Mouse (Mus musculus) cerebellum, postnatal 25 days (tissue): Measurements from ENCODE around the gene Uqcr11.

ENCODE experiments used
- DNase-seq, 2 experiments: peaks; one replicate each; pipeline ENCODE4 v3.0.0; 2021; ENCODE audit warnings: mixed read lengths in 2 of 2

Gene Uqcr11

DNA sequence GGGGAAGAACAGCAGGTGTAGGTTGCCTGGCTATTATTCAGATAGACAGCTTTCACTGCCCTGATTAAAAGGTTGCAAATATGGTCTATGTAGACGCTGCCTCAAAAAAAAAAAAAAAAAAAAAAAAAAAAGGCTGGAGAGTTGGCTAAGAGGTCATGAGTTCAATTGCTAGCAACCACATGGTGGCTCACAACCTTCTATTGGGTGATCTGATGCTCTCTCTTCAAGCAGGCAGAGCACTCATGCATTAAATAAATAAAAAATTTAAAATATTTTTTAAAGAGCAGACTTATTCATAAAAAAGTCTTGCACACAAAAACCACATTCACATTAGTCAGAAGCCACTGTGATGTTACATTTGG, 8.5 kb downstream of the Uqcr11 start:
- DNase-seq, result no peak

GRCm38 (mm10) chr10:80397524-80398173, 9.0 kb downstream of the Uqcr11 start:
- no peak for DNase-seq

DNA sequence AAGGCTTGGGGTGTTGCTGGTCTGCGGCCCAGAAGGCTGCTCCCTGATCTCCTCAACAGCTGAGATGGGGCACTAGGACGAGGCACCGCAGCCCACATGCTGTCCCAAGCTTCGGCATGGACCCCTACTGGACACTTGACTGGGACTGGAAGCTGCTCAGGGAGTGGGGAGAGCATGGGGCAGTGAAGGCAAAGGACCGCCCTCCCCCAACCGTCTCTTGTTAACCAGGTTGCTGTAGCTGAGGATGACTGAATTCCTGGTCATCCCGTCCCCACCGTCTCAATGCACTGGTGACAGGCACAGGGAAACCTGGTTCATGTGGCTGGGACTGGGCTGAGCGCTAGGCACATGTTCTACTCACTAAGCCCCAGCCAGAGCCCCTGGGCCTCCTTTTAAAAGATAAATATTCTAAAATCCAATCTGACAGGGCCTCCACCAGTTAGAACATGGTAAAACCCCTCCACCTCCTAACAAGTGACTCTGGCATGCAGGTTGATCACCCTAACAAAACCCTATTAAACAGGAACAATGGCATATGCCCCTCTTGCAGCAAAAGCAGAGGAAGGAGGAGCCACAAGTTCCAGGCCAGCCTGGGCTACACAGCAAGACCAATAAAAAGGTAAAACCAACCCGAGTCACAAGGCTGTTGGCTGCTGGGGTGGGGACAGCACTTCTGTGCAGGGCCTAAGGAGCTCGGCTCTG, 9.7 kb downstream of the Uqcr11 start:
- DNase-seq, result no peak

DNA sequence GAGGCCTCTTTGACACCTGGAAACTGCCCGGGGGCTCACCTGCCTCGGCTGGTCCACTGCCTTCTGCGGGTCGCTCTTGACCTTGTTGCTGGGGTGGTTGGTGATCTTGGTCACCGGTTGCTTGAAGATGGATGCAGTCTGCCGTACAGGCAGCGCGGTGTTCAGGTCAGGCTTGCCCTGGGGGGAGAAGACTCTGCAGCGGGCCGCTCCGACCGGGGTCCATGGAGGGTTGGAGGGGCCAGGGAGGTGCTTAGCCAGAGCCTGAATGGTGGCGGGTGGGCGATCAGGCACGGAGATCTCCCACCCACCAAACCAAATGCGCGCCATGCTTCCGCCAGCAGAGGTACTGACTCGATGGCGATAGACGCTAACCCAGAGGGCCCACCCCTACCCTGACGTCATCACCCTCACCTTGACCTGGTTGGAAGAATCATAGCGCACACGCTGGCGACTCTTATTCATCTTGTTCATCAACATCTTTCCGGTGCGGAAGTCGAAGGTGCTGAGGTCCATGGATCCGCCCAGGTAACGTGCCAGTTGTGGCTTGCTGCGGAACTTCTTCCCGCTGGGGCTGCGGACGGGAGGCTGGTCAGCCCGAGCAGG, 11.5 kb downstream of the Uqcr11 start:
- DNase-seq, result no peak

DNA sequence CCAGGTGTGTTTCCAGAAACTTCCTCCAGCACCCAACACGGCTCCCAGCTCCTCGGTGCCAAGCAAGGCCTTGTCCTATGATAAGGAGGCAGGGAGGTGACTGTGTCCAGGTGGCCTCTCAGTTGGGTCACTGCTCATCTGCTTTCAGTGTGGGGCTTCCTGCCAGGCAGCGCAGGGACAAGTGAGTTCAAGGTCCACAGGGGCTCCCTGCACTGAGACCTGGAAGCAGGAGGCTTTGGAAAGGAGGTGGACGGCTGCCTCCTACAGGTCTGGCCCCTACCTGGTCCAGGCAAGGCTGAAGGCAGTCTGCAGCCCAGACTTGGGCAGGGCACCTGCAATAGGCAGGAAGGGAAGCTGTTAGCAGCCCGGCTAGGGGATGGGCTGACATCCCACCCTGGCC, 13.9 kb downstream of the Uqcr11 start:
- DNase-seq, result no peak

DNA sequence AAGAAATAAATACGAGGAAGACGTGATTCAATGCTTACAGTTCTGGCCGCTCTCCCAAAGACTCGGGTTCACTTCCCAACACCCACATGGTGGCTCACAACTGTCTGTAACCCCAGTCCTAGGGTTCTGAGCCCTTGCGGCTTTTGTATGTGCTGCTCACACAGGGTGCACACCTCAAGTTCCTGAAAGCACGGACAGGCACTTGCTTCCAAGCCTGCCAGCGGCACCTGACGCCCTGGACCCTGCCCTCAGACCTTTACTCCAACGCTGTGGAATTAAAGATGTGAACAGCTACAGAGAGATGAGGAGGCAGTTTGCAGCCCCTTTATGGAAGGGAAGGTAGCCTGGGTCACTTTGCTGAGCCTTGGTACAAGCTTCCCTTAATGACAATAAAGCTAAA, 15.9 kb downstream of the Uqcr11 start:
- DNase-seq, result no peak

DNA sequence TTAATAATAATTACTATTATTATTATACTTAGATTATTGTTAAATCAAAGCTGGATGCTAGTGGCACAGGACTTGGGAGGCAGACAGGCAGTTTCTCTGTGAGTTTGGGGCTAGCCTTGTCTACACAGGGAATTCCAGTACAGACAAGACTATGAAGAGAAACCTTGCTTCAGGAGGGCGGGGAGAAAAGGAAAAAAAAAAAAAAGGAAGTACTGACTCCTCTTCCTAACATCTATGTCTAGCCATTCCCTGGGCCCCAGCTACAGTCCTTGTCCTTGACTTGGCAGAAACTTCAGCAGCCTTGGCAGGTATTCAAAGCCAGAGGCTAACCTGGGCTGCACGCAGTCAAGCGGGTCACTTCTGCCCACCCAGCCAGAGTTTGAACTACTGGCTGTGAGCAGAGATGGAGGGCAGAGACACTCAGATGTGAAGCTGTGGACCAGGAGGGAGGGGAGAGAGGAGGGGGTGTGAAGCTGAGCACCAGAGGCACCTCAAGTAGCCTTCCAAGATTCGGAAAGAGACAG, 17.4 kb downstream of the Uqcr11 start:
- no peak for DNase-seq

GRCm38 (mm10) chr10:80388731-80389130, 17.9 kb downstream of the Uqcr11 start:
- DNase-seq, result no peak

- DNase-seq, result peak; percentile 90 to 97
These were observed 19.1 kb downstream of the Uqcr11 start, which contains the start of gene Mex3d for GRCm38 (mm10) chr10:80387522-80387959. TSS of gene Mex3d (minus strand) at chr10:80387659.

DNA sequence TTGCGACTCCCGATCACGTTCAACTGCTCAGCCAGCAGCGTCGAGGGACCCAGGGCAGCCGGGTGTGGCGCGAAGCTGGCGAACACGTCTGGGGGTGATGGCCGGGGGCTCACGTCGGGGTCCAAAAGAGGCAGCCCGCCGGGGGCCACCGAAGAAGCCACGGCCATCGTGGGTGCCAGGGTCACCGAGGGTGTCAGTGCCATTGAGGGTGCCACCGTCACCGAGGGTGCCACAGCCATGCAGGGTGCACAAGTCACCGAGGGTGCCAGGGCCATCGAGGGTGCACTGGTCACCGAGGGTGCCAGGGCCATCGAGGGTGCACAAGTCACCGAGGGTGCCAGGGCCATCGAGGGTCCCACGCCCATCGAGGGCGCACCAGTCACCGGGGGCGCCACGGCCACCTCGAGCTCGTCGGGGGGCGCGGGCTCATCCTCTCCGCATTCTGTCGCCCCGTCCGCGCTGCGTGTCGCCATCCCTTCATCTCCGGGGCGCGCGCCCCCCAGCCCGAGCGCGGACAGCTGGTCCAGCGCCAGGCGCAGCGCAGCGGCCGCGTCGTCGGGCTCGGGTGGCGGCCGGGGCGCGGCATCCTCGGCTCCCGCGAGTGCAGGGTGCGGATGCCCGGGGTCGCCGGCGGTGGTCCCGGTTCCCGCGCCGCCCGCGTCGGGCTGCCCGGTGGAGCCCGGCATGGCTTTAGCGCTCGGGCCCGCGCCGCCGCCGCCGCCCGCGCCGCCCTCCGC, 19.7 kb downstream of the Uqcr11 start:
- peak; percentile 48 to 61 for DNase-seq

GRCm38 (mm10) chr10:80385811-80386734, 20.6 kb downstream of the Uqcr11 start:
- peak in 1 of 2 experiments; percentile 47 for DNase-seq

- peak in 1 of 2 experiments; percentile 65 for DNase-seq
These were observed 21.3 kb downstream of the Uqcr11 start for GRCm38 (mm10) chr10:80385310-80385709.

DNA sequence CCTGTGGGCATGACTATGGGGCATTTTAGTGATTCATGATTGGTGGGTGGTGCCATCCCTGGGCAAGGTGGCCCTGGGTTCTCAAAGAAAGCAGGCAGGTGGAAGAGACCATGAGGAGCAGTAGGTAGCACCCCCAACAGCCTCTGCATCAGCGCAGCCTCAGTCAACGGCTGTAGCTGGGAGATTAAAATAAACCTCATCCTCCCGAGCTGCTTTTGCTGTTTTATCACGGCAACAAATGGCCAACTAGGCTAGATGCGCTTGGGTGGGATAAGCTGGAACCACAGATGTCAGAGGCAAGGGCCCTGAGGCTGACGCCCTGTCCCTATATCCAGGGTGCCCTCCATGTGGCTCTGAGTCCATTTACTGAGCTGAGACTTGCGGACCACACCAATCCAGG, 21.9 kb downstream of the Uqcr11 start:
- no peak for DNase-seq

- DNase-seq, result peak in 1 of 2 experiments; percentile 47
These were observed 22.5 kb downstream of the Uqcr11 start for GRCm38 (mm10) chr10:80384115-80384639.

- DNase-seq, result peak in 1 of 2 experiments; percentile 63
These were observed 23.2 kb downstream of the Uqcr11 start for GRCm38 (mm10) chr10:80383431-80383830.

DNA sequence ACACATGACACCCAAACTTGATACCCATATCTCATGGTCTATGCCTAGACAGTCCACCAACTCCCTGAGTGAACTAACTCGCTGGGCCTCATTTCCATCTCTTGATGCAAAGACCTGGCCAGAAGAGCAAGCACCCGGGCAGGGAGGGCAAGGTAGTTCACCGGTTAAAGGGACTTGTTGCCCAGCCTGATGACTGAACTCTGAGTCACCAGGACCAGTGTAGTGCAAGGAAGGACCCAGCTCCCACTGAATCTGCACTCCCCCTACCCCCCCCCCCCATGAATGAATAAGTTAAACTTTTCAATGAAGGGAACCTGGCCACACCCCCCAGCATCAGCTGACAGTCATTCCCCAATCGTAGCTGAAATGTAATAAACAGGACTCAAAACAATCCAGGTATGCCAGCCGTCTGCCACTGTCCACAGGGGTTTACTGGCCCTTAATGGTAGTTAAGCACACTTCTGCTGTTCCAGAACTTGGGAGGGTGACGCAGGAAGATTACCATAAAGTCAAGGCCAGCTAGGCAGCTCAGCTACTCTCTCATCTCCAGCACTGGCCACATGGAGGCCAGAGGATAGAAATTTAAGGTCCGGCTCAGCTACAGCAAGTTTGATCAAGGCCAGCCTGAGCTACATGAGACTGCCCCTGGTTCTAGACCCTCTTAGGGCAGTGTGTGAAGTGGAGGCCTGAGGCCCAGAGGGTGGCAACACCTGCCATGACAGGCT, 23.8 kb downstream of the Uqcr11 start:
- no peak for DNase-seq

GRCm38 (mm10) chr10:80377716-80378115, 28.9 kb downstream of the Uqcr11 start:
- DNase-seq, result peak in 1 of 2 experiments; percentile 69

- peak; percentile 91 to 97 for DNase-seq
These were observed 30.5 kb downstream of the Uqcr11 start for GRCm38 (mm10) chr10:80376160-80376559.

DNA sequence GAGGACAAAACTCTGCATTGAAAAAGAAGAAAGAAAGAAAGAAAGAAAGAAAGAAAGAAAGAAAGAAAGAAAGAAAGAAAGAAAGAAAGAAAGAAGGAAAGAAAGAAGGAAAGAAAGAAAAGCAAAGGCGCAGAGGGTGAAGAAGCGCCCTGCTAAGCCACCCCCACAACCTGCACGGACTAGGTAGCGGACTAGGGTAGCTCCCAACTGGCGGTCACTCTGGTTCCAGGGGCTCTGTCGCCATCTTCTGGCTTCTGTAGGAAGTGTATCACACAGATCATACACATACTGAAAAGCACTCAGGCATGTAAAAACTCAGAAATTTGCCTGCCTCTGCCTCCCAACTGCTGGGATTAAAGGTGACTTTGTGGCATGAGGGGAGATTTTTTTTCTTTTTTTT, 32.6 kb downstream of the Uqcr11 start:
- DNase-seq, result peak; percentile 86 to 91

DNA sequence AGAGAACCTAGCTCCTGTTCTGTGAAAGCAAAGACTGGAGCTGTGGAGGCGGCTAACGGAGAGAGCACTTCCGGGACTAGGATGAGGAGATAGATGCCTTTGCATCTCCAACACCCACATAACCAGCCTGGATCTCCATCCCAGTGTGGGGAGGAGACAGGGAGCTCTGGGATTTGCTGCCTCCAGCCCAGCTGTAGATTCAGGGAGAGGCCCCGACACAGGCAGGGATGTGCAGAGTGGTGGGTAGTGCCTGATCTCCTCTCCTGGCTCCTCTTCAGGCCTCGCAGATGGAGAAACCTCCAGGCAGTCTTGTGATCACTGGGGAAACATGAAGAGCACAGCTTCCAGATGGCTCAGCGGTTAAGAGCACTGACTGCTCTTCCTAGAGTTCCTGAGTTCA, 33.9 kb downstream of the Uqcr11 start:
- DNase-seq, result no peak

- no peak for DNase-seq
These were observed 34.6 kb downstream of the Uqcr11 start for GRCm38 (mm10) chr10:80371983-80372382.
